Mouse (Mus musculus): ENCODE measurements around the gene Dclk2. TPM values are rescaled to one million over a fixed set of nuclear protein-coding genes. Genes with fewer than 3 reads are reported as not detected.

Gene Dclk2
- polyA plus RNA-seq, 1 experiment from 2014 or later: 13.8 TPM

- no peaks in the 10 kb centered on the region for H3K9me3 ChIP-seq (replicated peaks)
These were observed 33.1 kb downstream of the Dclk2 start for GRCm38 (mm10) chr3:86887512-86887911.

GRCm38 (mm10) chr3:86885180-86885579, 35.5 kb downstream of the Dclk2 start:
- WGBS (ENCODE audit: insufficient replicate concordance): 72% methylated on average over 5 of the region's 5 CpGs
- no peaks in the 10 kb centered on the region for H3K27me3 ChIP-seq
- H3K4me3 ChIP-seq (replicated peaks): no peak overlapping the region
- no peaks in the 10 kb centered on the region for H3K36me3 ChIP-seq (replicated peaks)
- no peak overlapping the region for H3K27ac ChIP-seq (replicated peaks)
- H3K9me3 ChIP-seq (replicated peaks): no peaks in the 10 kb centered on the region
- no peak for ATAC-seq (ENCODE audit: insufficient read depth)
- no peaks in the 10 kb centered on the region for H3K4me1 ChIP-seq (replicated peaks)
- no peak overlapping the region for H3K4me2 ChIP-seq
- no peak overlapping the region for H3K9ac ChIP-seq

More at GRCm38 (mm10) chr3:86887512-86887911, 33.1 kb downstream of the Dclk2 start:
- Histone ChIP-seq H3K9ac (no peak overlapping the region), H3K4me1 (replicated peaks) (no peaks in the 10 kb centered on the region), H3K27me3 (no peaks in the 10 kb centered on the region), H3K27ac (replicated peaks) (no peak overlapping the region), H3K4me3 (replicated peaks) (no peak overlapping the region), H3K4me2 (no peak overlapping the region), H3K36me3 (replicated peaks) (no peaks in the 10 kb centered on the region)
- ATAC-seq (ENCODE audit: insufficient read depth): no peak

GRCm38 (mm10) chr3:86884481-86884880, 36.2 kb downstream of the Dclk2 start:
- WGBS (ENCODE audit: insufficient replicate concordance): 80% methylated on average over 2 of the region's 2 CpGs
- no peaks in the 10 kb centered on the region for H3K4me1 ChIP-seq (replicated peaks)
- no peak for ATAC-seq (ENCODE audit: insufficient read depth)
- no peak overlapping the region for H3K9ac ChIP-seq
- no peak overlapping the region for H3K4me2 ChIP-seq
- no peaks in the 10 kb centered on the region for H3K36me3 ChIP-seq (replicated peaks)
- no peak overlapping the region for H3K4me3 ChIP-seq (replicated peaks)
- no peak overlapping the region for H3K27ac ChIP-seq (replicated peaks)
- H3K27me3 ChIP-seq: no peaks in the 10 kb centered on the region
- no peaks in the 10 kb centered on the region for H3K9me3 ChIP-seq (replicated peaks)

GRCm38 (mm10) chr3:86883985-86884384, 36.7 kb downstream of the Dclk2 start:
- no peak for ATAC-seq (ENCODE audit: insufficient read depth)
- Histone ChIP-seq H3K9me3 (replicated peaks) (no peaks in the 10 kb centered on the region), H3K9ac (no peak overlapping the region), H3K36me3 (replicated peaks) (no peaks in the 10 kb centered on the region), H3K4me3 (replicated peaks) (no peak overlapping the region), H3K27ac (replicated peaks) (no peak overlapping the region), H3K27me3 (no peaks in the 10 kb centered on the region), H3K4me1 (replicated peaks) (no peaks in the 10 kb centered on the region), H3K4me2 (no peak overlapping the region)
- WGBS (ENCODE audit: insufficient replicate concordance): 64% methylated on average over 6 of the region's 6 CpGs

- H3K27me3 ChIP-seq: no peaks in the 10 kb centered on the region
- no peak overlapping the region for H3K4me2 ChIP-seq
- H3K9me3 ChIP-seq (replicated peaks): no peaks in the 10 kb centered on the region
- H3K36me3 ChIP-seq (replicated peaks): no peaks in the 10 kb centered on the region
- no peak overlapping the region for H3K4me3 ChIP-seq (replicated peaks)
- no peak overlapping the region for H3K27ac ChIP-seq (replicated peaks)
- H3K9ac ChIP-seq: no peak overlapping the region
- WGBS (ENCODE audit: insufficient replicate concordance): 66% methylated on average over 5 of the region's 5 CpGs
- ATAC-seq (ENCODE audit: insufficient read depth): no peak
- H3K4me1 ChIP-seq (replicated peaks): no peaks in the 10 kb centered on the region
These were observed 44.7 kb downstream of the Dclk2 start for GRCm38 (mm10) chr3:86875912-86876311.

- WGBS (ENCODE audit: insufficient replicate concordance): 58% methylated on average over 6 of the region's 6 CpGs
- Histone ChIP-seq H3K4me3 (replicated peaks) (no peak overlapping the region), H3K9ac (no peak overlapping the region), H3K36me3 (replicated peaks) (no peaks in the 10 kb centered on the region), H3K4me1 (replicated peaks) (no peaks in the 10 kb centered on the region), H3K27ac (replicated peaks) (no peak overlapping the region), H3K27me3 (no peaks in the 10 kb centered on the region), H3K4me2 (no peak overlapping the region), H3K9me3 (replicated peaks) (no peaks in the 10 kb centered on the region)
- no peak for ATAC-seq (ENCODE audit: insufficient read depth)
These were observed 47.5 kb downstream of the Dclk2 start for GRCm38 (mm10) chr3:86873092-86873600.

GRCm38 (mm10) chr3:86870952-86871351, 49.7 kb downstream of the Dclk2 start:
- Histone ChIP-seq H3K27ac (replicated peaks) (no peak overlapping the region), H3K36me3 (replicated peaks) (no peaks in the 10 kb centered on the region), H3K9me3 (replicated peaks) (no peaks in the 10 kb centered on the region), H3K9ac (no peak overlapping the region), H3K4me2 (no peak overlapping the region), H3K4me1 (replicated peaks) (no peaks in the 10 kb centered on the region), H3K27me3 (no peaks in the 10 kb centered on the region), H3K4me3 (replicated peaks) (no peak overlapping the region)
- ATAC-seq (ENCODE audit: insufficient read depth): no peak
- WGBS (ENCODE audit: insufficient replicate concordance): 62% methylated on average over 6 of the region's 6 CpGs

- Histone ChIP-seq H3K27me3 (no peaks in the 10 kb centered on the region), H3K4me2 (no peak overlapping the region), H3K27ac (replicated peaks) (no peak overlapping the region), H3K36me3 (replicated peaks) (no peaks in the 10 kb centered on the region), H3K4me3 (replicated peaks) (no peak overlapping the region), H3K9me3 (replicated peaks) (no peaks in the 10 kb centered on the region), H3K4me1 (replicated peaks) (no peaks in the 10 kb centered on the region), H3K9ac (no peak overlapping the region)
- no peak for ATAC-seq (ENCODE audit: insufficient read depth)
- 58% methylated on average over 3 of the region's 3 CpGs for whole genome bisulfite sequencing (ENCODE audit: insufficient replicate concordance)
These were observed 50.2 kb downstream of the Dclk2 start for GRCm38 (mm10) chr3:86870411-86870810.

GRCm38 (mm10) chr3:86868721-86869120, 51.9 kb downstream of the Dclk2 start:
- Histone ChIP-seq H3K4me1 (replicated peaks) (no peaks in the 10 kb centered on the region), H3K9ac (no peak overlapping the region), H3K27me3 (no peaks in the 10 kb centered on the region), H3K27ac (replicated peaks) (no peak overlapping the region), H3K36me3 (replicated peaks) (no peaks in the 10 kb centered on the region), H3K4me2 (no peak overlapping the region), H3K9me3 (replicated peaks) (no peaks in the 10 kb centered on the region), H3K4me3 (replicated peaks) (no peak overlapping the region)
- no peak for ATAC-seq (ENCODE audit: insufficient read depth)
- WGBS (ENCODE audit: insufficient replicate concordance): 64% methylated on average over 3 of the region's 3 CpGs

GRCm38 (mm10) chr3:86863327-86864008, 57.2 kb downstream of the Dclk2 start:
- Histone ChIP-seq H3K4me1 (replicated peaks) (no peaks in the 10 kb centered on the region), H3K4me3 (replicated peaks) (no peak overlapping the region), H3K4me2 (no peak overlapping the region), H3K27me3 (no peaks in the 10 kb centered on the region), H3K27ac (replicated peaks) (no peak overlapping the region), H3K9me3 (replicated peaks) (no peaks in the 10 kb centered on the region), H3K9ac (no peak overlapping the region), H3K36me3 (replicated peaks) (no peaks in the 10 kb centered on the region)
- WGBS (ENCODE audit: insufficient replicate concordance): 47% methylated on average over 10 of the region's 10 CpGs
- no peak for ATAC-seq (ENCODE audit: insufficient read depth)

- 25% methylated on average over 3 of the region's 3 CpGs for WGBS (ENCODE audit: insufficient replicate concordance)
- H3K36me3 ChIP-seq (replicated peaks): no peaks in the 10 kb centered on the region
- H3K9ac ChIP-seq: no peak overlapping the region
These were observed 57.7 kb downstream of the Dclk2 start for GRCm38 (mm10) chr3:86862939-86863311.

More at GRCm38 (mm10) chr3:86862939-86863311, 57.7 kb downstream of the Dclk2 start:
- Histone ChIP-seq H3K27ac (replicated peaks) (no peak overlapping the region), H3K4me3 (replicated peaks) (no peak overlapping the region), H3K4me1 (replicated peaks) (no peaks in the 10 kb centered on the region), H3K4me2 (no peak overlapping the region), H3K9me3 (replicated peaks) (no peaks in the 10 kb centered on the region), H3K27me3 (no peaks in the 10 kb centered on the region)
- ATAC-seq (ENCODE audit: insufficient read depth): no peak
